Mouse (Mus musculus) left cerebral cortex, adult 2 months (tissue): ENCODE measurements at regions not wholly inside any gene's neighbourhood (a gene's known extent, or its start where the extent isn't known, plus 50 kb on each side); places are given as distances from the start of the nearest gene placed in this dataset.
A peak's percentile ranks its signal among the peaks of the same experiment; 100 is the strongest.

Source experiments
- DNase-seq, 2 experiments: peaks; one replicate each; pipeline ENCODE4 v3.0.0; 2021 to 2022; ENCODE audit warnings: low spot score in 2 of 2, mixed read lengths in 1 of 2; ENCODE audit errors: extremely low spot score in 1 of 2
- H3K27ac ChIP-seq: fragments of 200-600 bp; 2 replicates; pipeline ENCODE4 v1.8.1; 2022
- H3K4me3 ChIP-seq: fragments of 200-600 bp; 2 replicates; pipeline ENCODE4 v1.8.1; 2022
- CTCF ChIP-seq: fragments of 200-600 bp; IDR thresholded peaks from 2 replicates; pipeline ENCODE4 v1.8.1; 2022; ENCODE audit warnings: antibody characterized with exemption, mild to moderate bottlenecking, moderate library complexity
- intact Hi-C: fragments of 180-260 bp; cut with DNase I; formaldehyde crosslinking; loops from one replicate; pipeline ENCODE4 v1.15.1; 2025

DNA sequence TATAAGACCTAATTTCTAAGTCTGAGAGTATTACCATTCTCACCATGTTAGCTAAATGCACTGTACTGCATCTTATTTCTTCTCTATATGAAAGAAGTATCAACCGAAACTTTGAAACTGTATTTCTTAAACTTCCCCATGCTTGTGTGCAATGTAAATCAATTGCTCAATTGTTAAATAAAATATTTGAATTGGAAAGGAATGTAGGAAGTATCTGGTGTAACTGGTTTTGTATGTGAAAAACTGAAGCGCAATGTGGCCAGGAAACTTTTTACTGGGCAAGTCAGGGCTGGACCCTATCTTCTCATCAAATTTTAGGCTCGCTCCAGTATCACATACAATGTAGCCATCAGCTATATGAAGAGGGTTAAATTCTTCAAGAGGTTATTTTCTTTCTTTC lies 123.8 kb upstream of the Atp2b1 start:
- intact Hi-C loops = no loop called here
- no peak for TF ChIP-seq CTCF
- DNase-seq = no peak
- H3K27ac ChIP-seq = no peak overlapping the region
- no peak overlapping the region for H3K4me3 ChIP-seq

DNA sequence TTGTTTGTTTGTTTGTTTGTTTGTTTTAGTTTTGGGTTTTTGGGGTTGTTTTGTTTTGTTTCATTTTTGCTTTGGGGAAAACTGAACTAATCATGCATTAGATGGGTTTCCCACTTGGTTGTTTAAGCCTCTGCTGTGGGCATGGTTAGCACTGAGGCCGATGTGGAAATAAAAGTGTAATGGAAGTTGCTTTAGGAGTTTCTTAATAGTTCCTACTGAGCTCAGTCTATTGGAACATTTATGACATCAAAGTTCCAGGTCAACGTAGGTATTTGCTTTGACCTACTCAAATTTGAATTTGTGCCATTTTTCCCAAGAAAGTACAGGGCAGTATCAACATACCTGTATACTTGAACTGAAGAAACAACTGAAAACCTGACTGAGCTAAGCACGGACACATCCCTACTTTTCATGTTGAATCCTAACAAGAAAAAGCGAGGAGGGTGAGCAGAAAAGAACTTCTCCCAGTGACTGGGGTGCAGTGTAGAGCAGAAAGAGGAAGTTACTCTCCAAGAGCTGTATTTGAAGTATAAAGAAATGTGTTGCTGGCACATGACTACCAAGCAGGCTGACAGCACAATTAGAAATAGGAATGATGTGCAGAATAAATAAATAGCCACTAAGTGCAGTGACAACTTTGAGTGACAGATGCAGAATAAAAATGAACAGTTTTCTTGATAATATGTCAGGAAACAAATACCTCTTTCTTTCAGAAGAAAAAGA lies 122.0 kb upstream of the Atp2b1 start:
- Histone ChIP-seq H3K4me3 (no peak overlapping the region), H3K27ac (no peak overlapping the region)
- no peak for DNase-seq
- intact Hi-C loops = no loop called here
- no peak for TF ChIP-seq CTCF

DNA sequence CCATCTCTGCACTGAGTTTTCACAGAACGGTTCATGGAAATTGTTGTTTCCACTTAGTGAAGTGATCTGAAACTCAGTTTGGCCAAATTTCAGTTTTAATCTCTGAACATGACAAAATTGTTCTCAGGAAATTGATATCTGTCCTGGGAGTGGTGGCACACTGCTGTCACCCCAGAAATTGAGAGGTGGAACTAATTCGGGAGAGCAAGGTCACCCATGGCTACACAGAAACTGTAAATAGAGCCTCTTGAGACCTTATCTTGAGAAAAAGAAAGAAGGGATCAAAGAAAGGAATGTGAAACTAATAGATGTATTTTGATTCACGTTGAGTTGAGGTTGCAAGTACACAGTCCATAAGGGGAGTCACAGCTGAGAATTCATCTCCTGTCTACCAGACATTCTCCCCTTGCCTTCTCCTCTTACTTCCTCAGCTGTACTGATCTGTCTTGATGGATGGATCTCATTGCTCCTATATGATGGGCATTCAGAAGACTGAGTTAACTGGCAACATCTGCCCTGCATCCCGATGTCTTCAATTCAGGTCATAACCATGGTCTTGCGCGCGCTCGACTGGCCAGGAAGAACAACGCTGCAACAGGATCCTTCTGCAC lies 120.2 kb upstream of the Atp2b1 start:
- TF ChIP-seq CTCF = no peak
- Histone ChIP-seq H3K4me3 (no peak overlapping the region), H3K27ac (no peak overlapping the region)
- no peak for DNase-seq
- intact Hi-C loops = no loop called here

DNA sequence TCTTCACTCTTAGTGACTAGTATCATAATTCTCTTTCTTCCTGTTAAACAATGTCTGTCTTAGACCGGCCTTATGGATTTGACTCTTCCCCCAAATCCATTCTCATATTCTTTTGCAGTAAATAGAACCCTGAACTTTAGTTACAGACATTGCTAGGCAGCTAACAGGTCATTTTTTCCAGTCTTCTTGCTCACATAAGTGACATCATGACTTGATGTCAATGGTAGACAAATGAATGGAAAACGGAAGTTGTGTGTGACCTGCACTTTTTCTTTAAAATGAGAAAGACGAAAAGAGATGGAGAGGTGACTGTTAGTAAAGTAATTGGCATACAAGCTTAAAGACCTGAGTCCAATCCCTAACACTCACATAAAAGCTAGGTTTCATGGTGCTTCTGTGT lies 118.2 kb upstream of the Atp2b1 start:
- intact Hi-C loops = no loop called here
- no peak overlapping the region for H3K27ac ChIP-seq
- H3K4me3 ChIP-seq = no peak overlapping the region
- DNase-seq = no peak
- TF ChIP-seq CTCF = no peak

DNA sequence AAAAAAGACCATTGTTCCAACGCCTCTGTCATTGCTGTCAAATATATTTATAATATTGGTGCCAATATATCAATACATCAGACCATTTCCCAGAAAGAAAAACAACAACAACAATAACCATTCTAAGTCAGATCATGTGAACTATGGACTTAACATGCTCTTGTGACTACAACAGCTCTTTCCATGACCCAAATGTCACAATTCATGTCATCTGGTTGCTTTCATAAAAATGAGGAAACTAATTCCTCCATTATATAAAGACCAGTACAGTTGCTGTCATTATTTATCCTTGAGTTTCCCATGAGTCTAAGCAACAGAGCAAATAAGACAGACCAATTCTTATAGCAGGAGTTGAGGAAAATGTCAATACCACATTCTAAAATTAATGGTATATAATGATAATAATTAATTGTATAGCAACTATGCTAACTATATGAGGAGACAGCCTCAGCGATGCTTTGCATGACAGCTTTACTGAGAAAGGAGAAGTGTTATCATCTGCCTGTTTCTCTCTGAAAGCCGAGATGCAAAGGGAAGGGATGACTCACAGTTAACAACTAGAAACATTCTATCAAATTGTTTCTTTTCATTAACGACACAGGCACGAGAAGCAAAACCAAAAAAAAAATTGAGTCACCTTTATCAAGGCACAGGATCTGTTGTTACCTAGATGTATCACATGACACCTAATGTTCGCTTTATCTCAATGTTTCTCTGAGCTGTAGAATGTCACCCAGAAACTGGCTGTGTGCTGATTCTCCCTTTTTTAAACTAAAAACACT lies 115.4 kb upstream of the Atp2b1 start:
- Histone ChIP-seq H3K27ac (no peak overlapping the region), H3K4me3 (no peak overlapping the region)
- intact Hi-C loops = no loop called here
- TF ChIP-seq CTCF = no peak
- DNase-seq = no peak

DNA sequence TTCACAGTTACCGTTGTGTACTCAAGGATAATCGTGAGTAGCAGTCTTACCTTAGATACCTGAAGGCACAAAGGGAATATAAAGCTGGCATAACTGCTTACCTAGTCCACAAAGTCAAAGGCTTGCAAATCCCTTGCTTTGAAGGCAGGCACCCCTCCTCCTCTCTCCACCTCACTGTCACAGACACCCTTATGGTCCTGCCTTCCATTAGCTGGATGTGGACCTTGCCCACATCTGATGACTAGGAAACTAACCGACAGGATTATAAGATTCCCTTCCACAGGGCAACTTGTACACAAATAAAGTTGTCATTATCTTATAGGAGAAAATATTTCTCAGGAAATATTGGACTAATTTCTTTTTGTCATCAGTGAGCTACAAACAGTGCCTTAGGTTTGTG lies 114.4 kb upstream of the Atp2b1 start:
- no peak for DNase-seq
- intact Hi-C loops = loop anchor here (10.0 kb wide), 2 partner anchors 855 to 1085 kb away; no protein-coding TSS in a partner anchor
- Histone ChIP-seq H3K27ac (no peak overlapping the region), H3K4me3 (no peak overlapping the region)
- no peak for TF ChIP-seq CTCF

DNA sequence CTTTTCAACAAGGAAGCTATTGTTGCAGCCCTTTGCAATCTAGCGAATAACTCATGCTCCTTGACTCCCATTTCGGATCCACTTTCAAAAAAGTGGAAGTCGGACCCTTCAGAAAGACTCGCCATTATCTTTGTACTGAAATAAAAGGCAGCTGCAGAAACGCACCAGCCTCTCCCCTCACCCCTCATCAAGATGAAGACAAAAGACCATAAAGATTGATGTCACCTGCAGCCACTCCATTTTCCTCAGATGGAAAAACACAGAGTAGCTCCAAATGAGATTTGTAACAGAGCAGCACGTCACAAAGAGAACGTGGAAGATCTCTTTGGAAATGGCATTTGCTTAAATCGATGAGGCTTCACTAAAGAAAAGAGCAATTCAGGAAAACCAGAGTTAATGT lies 113.3 kb upstream of the Atp2b1 start:
- no peak for DNase-seq
- Histone ChIP-seq H3K4me3 (no peak overlapping the region), H3K27ac (no peak overlapping the region)
- intact Hi-C loops = loop anchor here (10.0 kb wide), 2 partner anchors 856 to 1086 kb away; no protein-coding TSS in a partner anchor
- no peak for TF ChIP-seq CTCF

DNA sequence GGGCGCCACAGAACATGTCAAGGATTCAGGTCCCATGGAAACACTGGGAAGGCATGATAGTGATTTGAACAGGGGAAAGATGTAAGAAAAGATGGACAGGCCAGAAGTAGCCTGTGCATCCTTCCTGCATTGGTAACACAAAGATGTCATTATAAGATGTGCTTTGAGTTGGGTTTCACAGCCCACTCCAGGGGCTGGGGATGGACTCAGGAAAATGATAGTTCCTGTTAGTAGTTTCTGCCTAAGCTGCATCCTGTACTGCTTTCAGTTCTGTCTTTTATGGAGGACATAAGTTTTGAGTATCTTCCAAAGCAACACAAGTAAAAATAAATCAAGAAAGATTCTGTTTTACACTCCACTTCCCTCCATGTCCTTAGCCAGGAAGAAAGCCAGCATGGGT lies 109.2 kb upstream of the Atp2b1 start:
- TF ChIP-seq CTCF = no peak
- Histone ChIP-seq H3K4me3 (no peak overlapping the region), H3K27ac (peak overlapping the region; percentile 67)
- no peak for DNase-seq
- intact Hi-C loops = loop anchor here (10.0 kb wide), 2 partner anchors 860 to 1090 kb away; no protein-coding TSS in a partner anchor

DNA sequence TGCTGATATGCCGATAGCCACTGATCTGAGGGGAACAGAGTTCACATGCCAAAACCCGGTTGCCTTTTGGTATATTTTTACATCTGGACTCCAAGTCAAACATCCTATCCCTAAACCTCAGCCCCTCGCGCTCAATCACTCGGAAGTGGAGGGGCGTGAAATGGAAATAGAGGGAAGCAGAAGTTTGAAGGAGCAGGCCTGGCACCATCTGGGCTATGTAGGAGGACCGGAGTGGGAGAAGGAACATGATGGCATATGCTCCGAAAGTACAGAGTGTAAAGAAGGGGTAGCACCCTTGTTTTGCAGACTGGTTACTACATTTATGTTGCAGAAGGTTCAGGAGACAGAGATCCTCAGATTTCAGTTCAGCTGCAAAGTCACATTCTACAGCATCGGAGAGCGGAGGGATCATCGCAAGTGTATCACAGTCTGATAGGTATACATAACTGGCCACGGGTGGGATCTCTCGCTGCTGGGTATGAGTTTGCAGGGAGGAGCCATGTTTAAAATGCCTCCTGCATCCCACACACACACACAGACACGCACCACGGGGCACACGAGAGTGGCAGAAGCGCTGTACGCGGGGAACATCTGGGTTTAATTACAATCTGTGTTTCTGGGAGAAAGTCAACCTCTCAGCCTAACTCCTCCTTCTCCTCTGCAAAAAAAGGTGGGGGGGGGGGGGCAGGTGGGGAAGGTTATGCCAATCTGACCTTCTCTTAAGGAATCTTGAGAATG lies 107.2 kb upstream of the Atp2b1 start:
- H3K4me3 ChIP-seq = 0 out of 2 replicates have a peak overlapping the region, but pooled peaks have one; percentile 11
- TF ChIP-seq CTCF = no peak
- peak overlapping the region; percentile 41 for H3K27ac ChIP-seq
- DNase-seq = peak; percentile 53 to 71
- intact Hi-C loops = loop anchor here (1.0 to 10.0 kb wide), 6 partner anchors 32 to 1092 kb away; partner anchors contain the start of gene Atp2b1

DNA sequence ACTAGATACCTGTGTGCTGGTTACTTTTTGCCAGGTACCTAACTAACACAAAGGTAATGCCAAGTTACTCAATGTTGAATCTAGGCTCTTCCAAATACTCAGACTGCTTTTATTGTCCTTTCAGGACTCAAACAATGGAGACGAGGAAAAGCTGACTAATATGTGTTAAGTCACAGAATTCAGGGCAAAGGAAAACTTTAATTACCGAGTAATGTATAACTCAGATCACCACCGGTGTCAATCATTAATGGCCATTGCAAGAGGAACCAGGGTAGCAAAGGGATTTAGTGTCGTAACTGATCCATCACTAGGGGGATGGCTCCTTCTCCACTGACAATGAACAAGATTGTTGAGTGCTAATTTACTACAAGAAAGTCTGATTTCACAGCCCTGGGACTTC lies 105.6 kb upstream of the Atp2b1 start:
- TF ChIP-seq CTCF = no peak
- H3K27ac ChIP-seq = no peak overlapping the region
- no peak overlapping the region for H3K4me3 ChIP-seq
- intact Hi-C loops = loop anchor here (10.0 kb wide), 2 partner anchors 864 to 1094 kb away; no protein-coding TSS in a partner anchor
- DNase-seq = no peak

DNA sequence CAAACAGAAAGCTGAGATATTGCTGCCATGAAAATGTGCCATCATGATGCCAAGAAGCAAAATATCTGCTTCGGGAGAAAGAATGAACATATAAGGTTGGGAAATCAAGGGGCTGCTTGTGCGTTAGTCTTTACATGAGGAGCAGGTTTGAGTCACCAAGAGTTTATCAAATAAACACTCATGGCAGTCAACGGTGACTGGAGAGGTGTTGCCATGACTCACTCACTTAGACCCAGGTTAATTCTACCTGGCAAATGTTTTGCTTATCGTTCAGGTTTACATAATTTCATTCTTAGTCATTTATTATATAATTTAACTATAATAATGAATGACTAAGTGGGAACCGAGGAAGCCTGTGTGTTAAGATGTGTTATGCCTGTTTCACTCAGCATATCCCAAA lies 85.2 kb upstream of the Atp2b1 start:
- no peak overlapping the region for H3K27ac ChIP-seq
- no peak for DNase-seq

More for the DNA sequence above, 85.2 kb upstream of the Atp2b1 start:
- no peak for TF ChIP-seq CTCF
- no peak overlapping the region for H3K4me3 ChIP-seq
- intact Hi-C loops = no loop called here
